Mouse (Mus musculus): ENCODE data around the gene Zfp784. TPM values are rescaled to one million over a fixed set of nuclear protein-coding genes. Genes with fewer than 3 reads are reported as not detected.

The Zfp784 gene
- 2.7 TPM for polyA plus RNA-seq (2017; shearing (Covaris generic))

DNA sequence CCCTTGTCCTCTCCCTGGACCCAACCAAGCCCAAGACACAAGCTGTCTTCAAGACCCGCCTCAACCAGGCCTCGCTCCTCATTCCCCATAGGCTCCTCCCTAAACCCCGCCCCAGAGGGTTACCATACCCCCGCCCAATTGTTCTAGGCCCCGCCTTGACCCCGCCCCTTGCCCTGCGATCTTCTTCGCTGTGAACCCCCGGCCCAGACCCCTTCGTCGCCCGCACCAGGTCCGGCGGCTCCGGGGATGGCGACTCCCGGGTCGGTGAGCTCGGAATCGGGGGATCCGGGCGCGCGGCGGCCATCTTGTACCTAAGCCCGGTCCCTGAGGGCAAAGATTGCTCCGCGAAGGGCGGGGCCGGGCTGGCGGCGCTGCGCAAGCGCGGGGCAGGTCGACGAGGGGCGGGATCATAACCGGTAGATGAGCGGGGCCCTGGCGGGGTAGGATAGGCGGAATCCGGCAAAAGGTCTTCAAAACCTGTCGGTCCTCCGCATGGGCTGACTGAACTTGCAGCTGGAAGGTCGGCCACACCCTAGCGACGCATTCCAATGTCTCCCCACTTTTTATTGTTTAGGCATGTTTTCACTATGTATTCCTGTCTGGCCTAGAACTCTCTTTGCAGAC is at the start of gene Zfp784:
Gene Zfp784 (minus strand): TSS at position 338 of the 624 bp plus-strand sequence.

DNA sequence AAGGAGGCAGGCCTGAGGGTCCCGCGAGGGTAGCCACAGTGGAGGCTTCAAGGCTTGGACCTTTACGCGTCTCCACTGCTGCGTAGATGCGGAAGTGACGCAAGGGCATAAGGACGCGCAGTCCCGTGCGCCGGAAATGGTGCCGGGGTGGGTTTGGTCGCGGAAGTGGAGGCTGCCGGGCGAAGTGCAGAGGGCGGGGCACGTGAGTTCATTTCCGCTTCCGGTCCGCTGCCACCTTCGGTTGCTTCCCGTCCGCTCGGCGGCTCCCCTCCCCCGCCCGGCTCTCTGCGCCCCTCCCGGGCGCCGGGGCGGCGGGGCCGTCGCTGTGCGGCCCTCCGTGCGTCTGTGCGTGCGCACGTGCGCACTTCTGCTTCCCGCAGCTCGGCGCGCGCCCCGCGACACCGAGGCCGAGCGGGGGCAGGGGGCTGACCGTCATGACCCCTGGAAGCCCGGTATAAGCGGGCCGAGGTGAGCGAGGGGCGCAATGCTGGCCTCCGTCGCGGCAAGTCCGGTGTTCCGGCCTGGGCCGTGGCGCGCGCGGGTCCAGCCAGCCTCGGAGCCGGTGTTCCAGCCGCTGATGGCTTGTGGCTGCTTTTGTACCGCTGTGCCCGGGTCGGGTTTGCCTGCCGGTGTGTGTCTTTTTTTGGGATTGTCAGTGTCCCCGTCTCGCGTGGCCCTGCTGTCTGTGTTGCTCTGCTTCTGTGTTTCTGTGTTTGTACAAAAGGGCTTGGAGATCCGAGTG is 41.9 kb upstream of the Zfp784 start, which contains the start of gene Epn1:
Gene Epn1 (plus strand): TSS at position 226 of the 742 bp plus-strand sequence.

GRCm38 (mm10) chr7:5061774-5062359 is 23.6 kb upstream of the Zfp784 start, which contains the start of gene U2af2:
U2af2 (plus strand) TSS chr7:5062143.

DNA sequence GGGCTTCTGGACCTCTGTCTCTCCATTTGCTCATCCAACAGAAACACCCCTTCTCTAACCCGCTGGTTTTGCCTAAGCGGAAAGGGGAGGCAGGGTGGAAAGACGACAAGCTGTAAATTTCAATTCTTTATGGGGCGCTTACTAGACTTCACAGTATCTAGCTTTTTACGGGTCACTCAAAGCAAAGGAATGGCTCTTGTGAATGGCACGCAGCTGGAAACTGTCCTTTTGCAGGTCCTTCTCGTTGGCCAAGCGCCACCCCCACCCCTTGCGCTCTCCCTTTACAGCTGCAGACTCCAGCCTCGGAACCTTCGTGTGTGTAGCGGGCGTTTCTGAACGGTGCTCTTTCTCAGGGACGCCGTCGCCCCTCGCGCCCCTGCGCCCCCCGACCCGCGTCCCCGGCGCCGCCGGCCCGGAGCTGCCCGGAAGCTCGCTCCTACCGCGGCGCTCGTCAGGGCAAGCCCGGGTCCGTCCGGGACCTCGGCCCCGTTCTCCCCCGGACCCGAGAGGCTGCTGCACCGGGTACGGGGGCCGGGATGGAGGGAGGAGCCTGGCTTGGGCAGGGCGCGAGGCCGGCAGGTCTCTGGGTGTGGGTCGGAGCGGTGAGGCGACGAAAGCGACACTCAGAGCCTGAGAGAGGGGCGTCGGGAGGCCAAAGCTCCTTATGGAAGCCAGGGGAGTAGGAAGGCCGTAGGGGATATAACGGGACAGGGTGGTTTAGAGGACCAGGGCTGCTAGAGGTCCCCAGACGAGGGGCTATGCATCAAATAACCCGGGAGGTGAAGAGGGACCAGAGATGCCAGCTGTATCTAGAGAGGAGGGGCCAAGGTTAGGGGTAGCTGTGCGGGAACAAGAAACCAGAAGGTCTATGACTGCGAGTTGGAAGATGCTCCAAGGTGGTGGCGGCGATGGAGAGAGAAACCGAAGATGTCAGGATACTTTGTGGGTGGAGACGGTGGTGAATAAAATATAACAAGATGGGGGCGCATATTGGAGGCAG is 13.2 kb upstream of the Zfp784 start, which contains the start of gene Zfp580:
Gene Zfp580 (plus strand): TSS at position 346 of the 1,000 bp plus-strand sequence.

GRCm38 (mm10) chr7:5033818-5034217 is 4.4 kb downstream of the Zfp784 start, which contains the start of gene 4632433K11Rik:
4632433K11Rik (plus strand) TSS chr7:5034118.

DNA sequence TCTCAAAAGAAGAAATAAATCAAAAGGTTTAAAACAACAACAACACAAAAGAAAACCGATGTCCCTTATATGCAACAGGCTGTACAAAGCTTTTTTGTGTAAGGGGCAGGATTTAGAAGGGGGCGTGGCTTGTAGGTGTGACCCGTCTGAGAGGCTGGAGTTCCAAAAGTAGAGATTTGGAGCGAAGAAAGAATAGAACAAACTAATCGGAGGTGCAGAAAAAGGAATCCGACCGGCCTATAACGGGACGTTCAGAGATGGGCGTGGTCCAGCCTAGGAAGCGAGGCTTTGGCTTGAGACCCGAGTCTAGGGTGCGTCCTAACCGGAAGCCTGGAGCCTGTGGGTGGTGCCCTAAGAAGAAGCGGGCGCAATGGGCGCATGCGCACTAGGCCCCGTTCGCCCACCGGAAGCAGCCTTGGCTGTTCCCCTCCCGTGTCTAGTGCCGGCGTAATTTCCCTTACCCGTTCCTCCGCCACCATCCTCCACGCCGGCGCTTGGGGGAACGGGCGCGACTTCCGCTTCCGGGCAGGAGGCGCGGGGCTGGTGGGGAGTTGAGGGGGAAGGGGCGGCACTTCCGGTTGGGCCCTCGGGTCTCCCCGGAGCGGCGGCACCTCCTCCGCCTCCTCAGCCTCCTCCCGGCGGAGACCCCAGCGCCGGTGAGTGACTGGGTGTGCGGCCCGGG is 18.1 kb downstream of the Zfp784 start, which contains the start of the genes Zfp865 and Ccdc106:
Gene Zfp865 (plus strand): TSS at position 377 of the 682 bp plus-strand sequence.
Gene Ccdc106 (plus strand): TSS at position 554 of the 682 bp plus-strand sequence.

GRCm38 (mm10) chr7:5015118-5016001 is 22.9 kb downstream of the Zfp784 start, which contains the start of gene Gm44973:
Gm44973 (plus strand) TSS chr7:5015496.

DNA sequence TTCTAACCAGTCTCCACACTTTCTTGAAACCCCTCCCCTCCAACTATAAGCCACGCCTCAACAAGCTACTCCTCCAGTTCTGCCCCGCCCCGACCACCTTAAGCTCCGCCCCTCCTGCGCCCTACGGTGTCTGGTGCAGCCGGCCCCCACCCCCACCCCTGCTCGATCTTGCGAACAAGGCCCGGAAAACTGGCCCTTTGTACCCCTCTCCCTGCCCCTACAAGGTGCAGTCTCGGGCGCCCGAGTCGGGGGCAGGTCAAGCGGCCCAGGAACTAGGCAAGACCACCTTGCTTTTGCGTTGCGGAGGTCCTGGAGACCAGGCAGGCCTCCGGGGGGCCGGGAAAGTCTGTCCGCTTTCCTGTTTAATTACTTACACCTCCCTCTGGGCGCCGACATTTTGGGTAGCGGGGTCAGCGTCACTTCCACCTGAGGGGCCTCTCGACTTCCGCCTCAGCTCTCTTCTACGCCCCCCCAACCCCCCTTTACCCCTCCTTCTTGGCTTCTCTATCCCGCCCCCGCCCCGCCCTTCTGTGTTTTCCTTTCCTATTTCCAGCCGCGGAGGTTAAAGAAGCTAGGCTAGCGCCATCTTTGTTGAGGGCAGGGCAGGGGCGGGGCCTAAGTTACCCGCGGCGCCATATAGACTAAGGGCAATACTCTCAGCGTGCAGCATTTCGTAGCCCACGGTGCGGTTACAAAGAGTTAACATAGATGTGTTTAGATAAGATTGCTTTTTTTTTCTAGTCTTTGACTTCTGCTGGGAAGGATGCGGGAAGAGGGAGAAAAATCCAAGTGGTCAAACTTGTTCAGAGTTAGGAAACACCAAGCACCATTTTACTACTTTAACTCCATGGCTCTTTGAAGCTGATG is 23.8 kb downstream of the Zfp784 start, which contains the start of the genes Zfp524 and Fiz1:
Gene Zfp524 (plus strand): TSS at position 165 of the 867 bp plus-strand sequence.
Gene Fiz1 (minus strand): TSS at position 447 of the 867 bp plus-strand sequence.

GRCm38 (mm10) chr7:4996003-4996895 is 42.0 kb downstream of the Zfp784 start, which contains the start of gene Zfp579:
Zfp579 (minus strand) TSS chr7:4996158.

Other genes starting within 250 kb of the Zfp784 start
- gene Tmem238, start 248.8 kb downstream of the Zfp784 start, polyA plus RNA-seq (2017; shearing (Covaris generic)) = 8.3 TPM
- 215 TPM for gene Rpl28, start 245.6 kb downstream of the Zfp784 start, polyA plus RNA-seq (2017; shearing (Covaris generic))
- 275 TPM for gene Ube2s, start 225.9 kb downstream of the Zfp784 start, polyA plus RNA-seq (2017; shearing (Covaris generic))
- gene Shisa7, start 193.8 kb downstream of the Zfp784 start, polyA plus RNA-seq (2017; shearing (Covaris generic)) = not detected
- 6.2 TPM for gene Isoc2b, start 168.2 kb downstream of the Zfp784 start, polyA plus RNA-seq (2017; shearing (Covaris generic))
- 0.33 TPM for gene Isoc2a, start 161.3 kb downstream of the Zfp784 start, polyA plus RNA-seq (2017; shearing (Covaris generic))
- not detected for gene Gm36210, start 131.9 kb downstream of the Zfp784 start, polyA plus RNA-seq (2017; shearing (Covaris generic))
- gene Zfp628, start 123.2 kb downstream of the Zfp784 start, polyA plus RNA-seq (2017; shearing (Covaris generic)) = 2.3 TPM
- not detected for gene Nat14, start 116.4 kb downstream of the Zfp784 start, polyA plus RNA-seq (2017; shearing (Covaris generic))
- gene Ssc5d, start 112.7 kb downstream of the Zfp784 start, polyA plus RNA-seq (2017; shearing (Covaris generic)) = not detected
- not detected for gene Sbk2, start 74.0 kb downstream of the Zfp784 start, polyA plus RNA-seq (2017; shearing (Covaris generic))
- gene Sbk3, start 67.3 kb downstream of the Zfp784 start, polyA plus RNA-seq (2017; shearing (Covaris generic)) = not detected
- gene Zfp579, start 42.3 kb downstream of the Zfp784 start, polyA plus RNA-seq (2017; shearing (Covaris generic)) = 20.4 TPM
- gene Zfp524, start 24.0 kb downstream of the Zfp784 start, polyA plus RNA-seq (2017; shearing (Covaris generic)) = 17.9 TPM
- gene Fiz1, start 23.7 kb downstream of the Zfp784 start, polyA plus RNA-seq (2017; shearing (Covaris generic)) = 48.5 TPM
- 5.2 TPM for gene Gm44973, start 22.9 kb downstream of the Zfp784 start, polyA plus RNA-seq (2017; shearing (Covaris generic))
- gene Zfp865, start 18.1 kb downstream of the Zfp784 start, polyA plus RNA-seq (2017; shearing (Covaris generic)) = 6.4 TPM
- not detected for gene Ccdc106, start 17.9 kb downstream of the Zfp784 start, polyA plus RNA-seq (2017; shearing (Covaris generic))
- gene 4632433K11Rik, start 4.3 kb downstream of the Zfp784 start, polyA plus RNA-seq (2017; shearing (Covaris generic)) = 0.62 TPM
- 1.4 TPM for gene Zfp580, start 13.1 kb upstream of the Zfp784 start, polyA plus RNA-seq (2017; shearing (Covaris generic))
- gene U2af2, start 23.7 kb upstream of the Zfp784 start, polyA plus RNA-seq (2017; shearing (Covaris generic)) = 100 TPM
- gene Epn1, start 41.8 kb upstream of the Zfp784 start, polyA plus RNA-seq (2017; shearing (Covaris generic)) = 21.3 TPM
- gene Rfpl4, start 78.5 kb upstream of the Zfp784 start, polyA plus RNA-seq (2017; shearing (Covaris generic)) = not detected
- 1.4 TPM for gene Rasl2-9, start 87.5 kb upstream of the Zfp784 start, polyA plus RNA-seq (2017; shearing (Covaris generic))
- gene Vmn1r55, start 111.2 kb upstream of the Zfp784 start, polyA plus RNA-seq (2017; shearing (Covaris generic)) = 1.1 TPM
- not detected for gene Vmn1r56, start 158.3 kb upstream of the Zfp784 start, polyA plus RNA-seq (2017; shearing (Covaris generic))
- gene Vmn1r57, start 180.0 kb upstream of the Zfp784 start, polyA plus RNA-seq (2017; shearing (Covaris generic)) = not detected

Measured in effector memory CD4-positive, alpha-beta T cell, adult 7 months (primary cell).